8 mouse cellular contexts compared by ENCODE assay signal in the genomic region with DNA sequence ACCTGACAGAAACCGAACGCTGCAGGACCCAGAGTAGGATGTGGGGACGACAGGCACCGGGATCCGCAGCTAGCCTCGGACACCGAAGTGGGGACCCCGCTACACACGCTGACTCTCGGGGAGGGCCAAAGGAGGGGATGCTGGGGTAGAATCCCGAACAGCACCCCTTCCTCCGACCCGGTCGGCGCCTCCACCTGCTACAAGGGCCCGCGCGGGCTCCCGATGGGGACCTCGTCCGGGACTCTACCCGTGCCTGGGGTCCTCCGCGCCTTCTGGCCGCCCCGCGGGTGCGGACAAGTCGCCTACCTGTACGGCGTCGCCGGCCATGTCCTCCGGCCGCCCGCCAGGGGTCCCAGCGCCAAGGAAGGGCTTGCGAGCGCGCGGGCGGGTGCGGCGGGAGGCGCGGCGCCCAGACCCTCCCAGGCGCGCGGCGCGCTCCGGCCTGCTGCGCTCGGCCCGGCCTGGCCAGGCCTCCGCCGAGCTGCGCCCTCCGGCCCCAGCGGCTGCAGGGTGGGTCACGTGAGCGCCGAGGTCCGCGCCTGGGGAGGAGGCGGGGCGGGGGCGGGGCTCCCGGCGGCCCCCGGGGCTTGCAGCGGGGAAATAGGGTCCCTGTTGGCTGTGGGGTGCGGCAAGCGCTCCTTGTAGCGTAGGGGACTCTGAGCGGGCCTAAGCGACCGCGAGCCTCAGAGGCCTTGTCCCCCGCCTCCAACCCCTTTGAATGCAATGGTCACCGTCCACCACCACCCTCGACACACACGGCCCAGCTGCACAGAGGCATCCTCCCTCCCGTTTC. TPM values are rescaled to one million over a fixed set of nuclear protein-coding genes. Genes with fewer than 3 reads are reported as not detected.
A peak's percentile ranks its signal among the peaks of the same experiment; 100 is the strongest.
DNase-seq lines count a peak whose midpoint lies in the region; ATAC-seq and TF ChIP-seq lines count a peak whose summit lies in the region.

A gene (minus strand): TSS at position 519 of the 793 bp plus-strand sequence.

- peak within 1 kb of the TSS; percentile 86 for H3K27ac ChIP-seq in embryonic facial prominence, embryonic 12.5 days
- peak within 1 kb of the TSS; percentile 96 for H3K27ac ChIP-seq in heart, embryonic 10.5 days
- peak within 1 kb of the TSS; percentile 89 for H3K27ac ChIP-seq in kidney, embryonic 14.5 days (ENCODE audit: low read depth, low read length)
- peak within 1 kb of the TSS; percentile 83 for H3K27ac ChIP-seq in liver, embryonic 11.5 days (ENCODE audit: low read depth, low read length)

- DNase-seq in left cerebral cortex, adult 18-20 months (ENCODE audit: low spot score in 2 of 2): peak; percentile 58 to 64
- no peak for DNase-seq in left cerebral cortex, adult 11 months (ENCODE audit: low spot score)
- peak; percentile 91 for DNase-seq in heart, embryonic 10.5 days (ENCODE audit: low spot score)
- peak; percentile 88 for DNase-seq in liver, embryonic 11.5 days (ENCODE audit: low spot score)
- peak; percentile 83 for DNase-seq in splenic B cell, adult 2 months (ENCODE audit: low read depth, low spot score)

- H3K79me2 ChIP-seq in myocyte (ENCODE audit: control insufficient read depth, insufficient read depth): no peaks in the 10 kb centered on the region

- peak within 1 kb of the TSS; percentile 10 for H3ac ChIP-seq in myocyte (ENCODE audit: control insufficient read depth, insufficient read length)

- peak within 1 kb of the TSS; percentile 92 for H3K9ac ChIP-seq in embryonic facial prominence, embryonic 12.5 days
- peak within 1 kb of the TSS; percentile 89 for H3K9ac ChIP-seq in kidney, embryonic 14.5 days (ENCODE audit: low read depth, low read length)
- peak within 1 kb of the TSS; percentile 91 for H3K9ac ChIP-seq in liver, embryonic 11.5 days (ENCODE audit: low read depth, low read length)

- no peaks in the 10 kb centered on the region for H3K27me3 ChIP-seq in embryonic facial prominence, embryonic 12.5 days
- H3K27me3 ChIP-seq in heart, embryonic 10.5 days (ENCODE audit: insufficient read depth, poor library complexity, severe bottlenecking): no peaks in the 10 kb centered on the region
- no peaks in the 10 kb centered on the region for H3K27me3 ChIP-seq in kidney, embryonic 14.5 days (ENCODE audit: control insufficient read depth, insufficient read depth, low read length)
- no peaks in the 10 kb centered on the region for H3K27me3 ChIP-seq in liver, embryonic 11.5 days (replicated peaks; ENCODE audit: control insufficient read depth, insufficient read depth, low read length)
- H3K27me3 ChIP-seq in myocyte (ENCODE audit: control insufficient read depth, insufficient read depth, insufficient read length): no peaks in the 10 kb centered on the region
- no peaks in the 10 kb centered on the region for H3K27me3 ChIP-seq in splenic B cell, adult 2 months (ENCODE audit: control insufficient read depth, insufficient read depth, low read length, poor library complexity, severe bottlenecking)

- no peaks in the 10 kb centered on the region for H3K36me3 ChIP-seq in embryonic facial prominence, embryonic 12.5 days
- H3K36me3 ChIP-seq in heart, embryonic 10.5 days: no peaks in the 10 kb centered on the region
- no peaks in the 10 kb centered on the region for H3K36me3 ChIP-seq in kidney, embryonic 14.5 days (ENCODE audit: control insufficient read depth, insufficient read depth, low read length)
- H3K36me3 ChIP-seq in liver, embryonic 11.5 days (ENCODE audit: control insufficient read depth, insufficient read depth, low read length): no peaks in the 10 kb centered on the region
- no peaks in the 10 kb centered on the region for H3K36me3 ChIP-seq in myocyte (ENCODE audit: control insufficient read depth, insufficient read depth)
- H3K36me3 ChIP-seq in splenic B cell, adult 2 months (ENCODE audit: control insufficient read depth, insufficient read depth, low read length, poor library complexity, severe bottlenecking): no peaks in the 10 kb centered on the region

- H3K9me3 ChIP-seq in embryonic facial prominence, embryonic 12.5 days: no peaks in the 10 kb centered on the region
- no peaks in the 10 kb centered on the region for H3K9me3 ChIP-seq in heart, embryonic 10.5 days
- H3K9me3 ChIP-seq in kidney, embryonic 14.5 days (ENCODE audit: control insufficient read depth, low read length): peaks cover 3% of the 10 kb centered on the region; the same call in 1 of the 2 replicates
- no peaks in the 10 kb centered on the region for H3K9me3 ChIP-seq in liver, embryonic 11.5 days (ENCODE audit: control insufficient read depth, low read length)

- peaks cover 30% of the 10 kb centered on the region for H3K4me1 ChIP-seq in embryonic facial prominence, embryonic 12.5 days
- H3K4me1 ChIP-seq in heart, embryonic 10.5 days: peaks cover 50% of the 10 kb centered on the region
- H3K4me1 ChIP-seq in kidney, embryonic 14.5 days (ENCODE audit: control insufficient read depth, insufficient read depth, low read length): peaks cover 26% of the 10 kb centered on the region
- H3K4me1 ChIP-seq in liver, embryonic 11.5 days (replicated peaks; ENCODE audit: control insufficient read depth, insufficient read depth, low read length): peaks cover 26% of the 10 kb centered on the region

- H3K4me3 ChIP-seq in embryonic facial prominence, embryonic 12.5 days: peak within 1 kb of the TSS; percentile 87
- H3K4me3 ChIP-seq in heart, embryonic 10.5 days: peak within 1 kb of the TSS; percentile 95
- H3K4me3 ChIP-seq in kidney, embryonic 14.5 days (ENCODE audit: low read length): peak within 1 kb of the TSS; percentile 82
- H3K4me3 ChIP-seq in liver, embryonic 11.5 days (ENCODE audit: low read depth, low read length): peak within 1 kb of the TSS; percentile 95
- H3K4me3 ChIP-seq in myocyte: peak within 1 kb of the TSS; percentile 49

- TF ChIP-seq POLR2A in myocyte (IDR thresholded peaks at IDR 0.05; ENCODE audit: insufficient read length, low read depth): peak; percentile 90

- H3K4me2 ChIP-seq in embryonic facial prominence, embryonic 12.5 days (replicated peaks): peak within 1 kb of the TSS; percentile 95
- peak within 1 kb of the TSS; percentile 95 for H3K4me2 ChIP-seq in kidney, embryonic 14.5 days (replicated peaks; ENCODE audit: low read depth, low read length)
- H3K4me2 ChIP-seq in liver, embryonic 11.5 days: peak within 1 kb of the TSS; percentile 99
- peak within 1 kb of the TSS; percentile 97 for H3K4me2 ChIP-seq in myocyte (ENCODE audit: low read depth)

- WGBS in embryonic facial prominence, embryonic 12.5 days: under 1% methylated on average over 79 of the region's 85 CpGs
- under 1% methylated on average over 63 of the region's 85 CpGs for WGBS in heart, embryonic 10.5 days
- 0% methylated on average over 71 of the region's 85 CpGs for WGBS in kidney, embryonic 14.5 days
- WGBS in liver, embryonic 11.5 days: under 1% methylated on average over 82 of the region's 85 CpGs

- ATAC-seq in embryonic facial prominence, embryonic 12.5 days (ENCODE audit: insufficient number of reproducible peaks, insufficient read depth, low FRiP score, low TSS enrichment): peak; percentile 78
- ATAC-seq in kidney, embryonic 14.5 days (ENCODE audit: low FRiP score, low TSS enrichment): peak; percentile 94
- peak; percentile 91 for ATAC-seq in liver, embryonic 11.5 days (replicated peaks; ENCODE audit: low FRiP score)

TF ChIP-seq in myocyte, 11 proteins besides CTCF, POLR2A, EP300 and RAD21:
- no peak for TF ChIP-seq MAX (IDR thresholded peaks at IDR 0.05; ENCODE audit: low read depth)
- no peak for TF ChIP-seq SRF (IDR thresholded peaks at IDR 0.05; ENCODE audit: control insufficient read depth, insufficient read length, low read depth)
- no peak for TF ChIP-seq MYOG (IDR thresholded peaks at IDR 0.05; ENCODE audit: control insufficient read depth in 1 of 3, insufficient read depth in 1 of 3, insufficient read length in 2 of 3, low read depth in 2 of 3)
- TF ChIP-seq MYOD1 (IDR thresholded peaks at IDR 0.05; ENCODE audit: control insufficient read depth in 1 of 3, insufficient read length in 2 of 3, low read depth in 2 of 3): peak in 1 of 3 experiments; percentile 4
- no peak for TF ChIP-seq E2F4 (IDR thresholded peaks at IDR 0.05; ENCODE audit: insufficient read depth)
- no peak for TF ChIP-seq TCF12 (IDR thresholded peaks at IDR 0.05; ENCODE audit: insufficient read depth, poor library complexity, severe bottlenecking)
- peak; percentile 58 for TF ChIP-seq POLR2AphosphoS2 (IDR thresholded peaks at IDR 0.05; ENCODE audit: insufficient read length, low read depth)
- no peak for TF ChIP-seq TCF3 (IDR thresholded peaks at IDR 0.05; ENCODE audit: insufficient read length, low read depth)
- TF ChIP-seq REST (IDR thresholded peaks at IDR 0.05; ENCODE audit: insufficient read depth, insufficient read length): no peak
- no peak for TF ChIP-seq CEBPB (IDR thresholded peaks at IDR 0.05; ENCODE audit: insufficient read depth, poor library complexity, severe bottlenecking)
- TF ChIP-seq USF1 (IDR thresholded peaks at IDR 0.05; ENCODE audit: low read depth): peak; percentile 69

RNA-seq across cellular contexts. Expression of the gene that starts here (rescaled TPM):
- 10 to 100 TPM; 53.9 to 65.2 TPM for total RNA-seq in left cerebral cortex, adult 18-20 months (2021)
- polyA plus RNA-seq in embryonic facial prominence, embryonic 12.5 days (2016; fragmentation: Nextera tagmentation; extraction: Ambion mirVana): 35.1 and 36.1 TPM in 2 replicates
- polyA plus RNA-seq in heart, embryonic 10.5 days (2016; fragmentation: Nextera tagmentation; extraction: Ambion mirVana): 21.5 and 23.2 TPM in 2 replicates
- 23.8 and 36.1 TPM in 2 replicates for polyA plus RNA-seq in kidney, embryonic 14.5 days (2014; fragmentation: Nextera tagmentation; extraction: Ambion mirVana)
- polyA plus RNA-seq in liver, embryonic 11.5 days (2014; fragmentation: Nextera tagmentation; extraction: Ambion mirVana): 23.3 and 24.3 TPM in 2 replicates
- polyA plus RNA-seq in myocyte (2012; fragmentation: generic; extraction: Trizol): 34.1 TPM
